Mouse (Mus musculus) brain, embryonic 14.5 days (tissue): ENCODE data around the gene Zfp385c.

Source experiments
- CTCF ChIP-seq: fragments of 200-500 bp; IDR thresholded peaks from 2 replicates; pipeline ENCODE4 v1.5.1; 2012; ENCODE audit warnings: inconsistent platforms, mild to moderate bottlenecking, moderate library complexity, borderline replicate concordance; ENCODE audit not compliant: insufficient read depth, insufficient read length; ENCODE audit errors: extremely low read depth
- POLR2A ChIP-seq: fragments of 200-500 bp; IDR thresholded peaks from 2 replicates; pipeline ENCODE4 v1.6.1; 2012; ENCODE audit warnings: mild to moderate bottlenecking, inconsistent platforms, borderline replicate concordance; ENCODE audit not compliant: poor library complexity, insufficient read depth, insufficient read length, severe bottlenecking; ENCODE audit errors: extremely low read depth

GRCm38 (mm10) chr11:100703366-100703765, 11.1 kb upstream of the Zfp385c start:
- no peak for TF ChIP-seq CTCF
- no peak for TF ChIP-seq POLR2A
